Mouse (Mus musculus): ENCODE data around the gene Large1.

Large1 gene

DNA sequence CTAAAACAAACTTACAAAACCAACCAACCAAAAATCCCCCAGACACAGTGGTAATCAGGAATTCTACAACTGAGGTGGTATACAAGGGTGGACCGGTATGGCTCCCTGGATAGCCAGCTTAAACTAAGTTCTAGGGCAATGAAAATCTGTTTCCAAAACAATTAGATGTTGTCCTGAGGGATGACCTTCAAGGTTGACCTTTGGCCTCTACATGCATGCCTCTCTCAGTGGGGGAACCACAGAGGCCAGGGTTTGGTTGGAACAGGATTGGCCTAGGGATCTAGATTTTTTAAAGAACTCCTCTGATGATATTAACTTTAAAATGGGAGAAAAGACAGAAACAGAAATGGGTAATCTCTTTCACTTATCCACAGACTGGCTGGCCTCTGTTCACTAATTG, 335.1 kb downstream of the Large1 start:
- peak; percentile 68 for DNase-seq (ENCODE audit: low read depth, low spot score)

DNA sequence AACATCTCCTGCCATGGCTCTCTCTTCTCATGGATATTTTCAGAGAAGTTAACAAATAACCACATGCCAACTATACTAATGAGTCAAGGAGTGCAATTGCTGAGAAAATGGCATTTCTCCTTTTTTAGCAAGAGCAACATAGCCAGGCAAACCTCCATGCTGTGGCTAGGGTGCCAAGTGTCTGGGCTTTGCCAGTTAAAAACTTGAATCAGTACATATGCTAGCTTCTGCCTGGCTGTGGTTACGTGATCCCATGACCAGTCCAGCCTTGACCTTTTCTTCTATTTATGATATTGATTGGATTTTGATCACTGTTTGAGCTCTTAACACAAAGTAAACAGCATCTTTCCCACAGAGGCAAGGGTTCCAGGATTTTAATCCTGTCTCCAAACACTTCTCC, 335.7 kb downstream of the Large1 start:
- DNase-seq (ENCODE audit: low read depth, low spot score), result no peak

DNA sequence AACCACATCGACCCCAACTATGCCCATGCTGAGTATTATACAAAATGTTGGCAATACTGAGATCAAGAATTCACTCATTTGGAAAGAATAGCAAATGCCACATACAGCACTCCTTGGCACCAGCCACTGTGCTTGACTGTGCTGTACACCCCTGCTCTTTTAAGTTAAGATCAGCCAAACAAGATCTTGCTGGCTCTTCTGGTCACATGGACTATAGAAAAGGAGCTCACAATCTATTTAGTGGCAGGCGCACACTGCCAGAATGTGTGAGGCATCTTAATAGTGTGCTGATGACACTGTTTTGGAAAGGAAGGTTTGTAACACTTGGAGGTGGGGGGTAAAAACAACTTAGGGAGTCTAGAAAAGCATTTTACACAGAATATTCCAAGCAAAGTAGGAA, 337.0 kb downstream of the Large1 start:
- DNase-seq (ENCODE audit: low read depth, low spot score), result no peak

DNA sequence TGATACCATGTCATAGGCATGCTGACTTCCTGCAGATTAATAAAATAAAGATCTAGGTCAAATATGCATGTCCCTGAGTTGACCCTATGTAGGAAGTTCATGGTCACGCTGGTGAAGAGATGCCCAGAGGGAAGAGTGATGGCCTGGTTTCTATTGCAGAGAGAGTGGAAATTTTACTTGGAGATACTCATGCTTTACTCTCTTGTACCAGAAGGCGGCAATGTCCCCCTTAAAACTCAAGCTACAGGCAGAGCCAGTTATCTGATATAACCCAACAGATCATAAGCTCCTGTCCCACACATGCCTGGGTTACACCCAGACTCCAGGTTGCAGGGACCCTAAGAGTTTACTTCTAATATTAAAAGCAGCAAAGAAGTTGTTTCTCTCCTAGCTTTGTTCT, 345.9 kb downstream of the Large1 start:
- no peak for DNase-seq (ENCODE audit: low read depth, low spot score)

DNA sequence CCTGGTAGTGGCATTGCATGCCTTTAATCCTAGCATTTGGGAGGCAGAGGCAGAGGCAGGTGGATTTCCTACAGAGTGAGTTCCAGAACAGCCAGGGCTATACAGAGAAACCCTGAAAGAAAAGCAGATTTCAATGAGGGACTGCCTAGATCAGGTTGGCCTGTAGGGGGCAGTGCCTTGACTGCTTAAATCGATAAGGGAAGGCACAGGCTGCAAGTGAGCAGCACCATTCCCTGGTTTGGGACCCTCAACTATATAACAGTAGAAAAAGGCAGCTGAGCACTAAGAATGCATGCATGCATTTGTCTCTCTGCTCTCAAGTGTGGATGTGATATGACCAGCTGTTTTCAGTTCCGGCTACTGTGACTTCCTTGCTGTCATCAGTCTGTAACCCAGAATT, 349.5 kb downstream of the Large1 start:
- DNase-seq (ENCODE audit: low read depth, low spot score), result peak; percentile 53

DNA sequence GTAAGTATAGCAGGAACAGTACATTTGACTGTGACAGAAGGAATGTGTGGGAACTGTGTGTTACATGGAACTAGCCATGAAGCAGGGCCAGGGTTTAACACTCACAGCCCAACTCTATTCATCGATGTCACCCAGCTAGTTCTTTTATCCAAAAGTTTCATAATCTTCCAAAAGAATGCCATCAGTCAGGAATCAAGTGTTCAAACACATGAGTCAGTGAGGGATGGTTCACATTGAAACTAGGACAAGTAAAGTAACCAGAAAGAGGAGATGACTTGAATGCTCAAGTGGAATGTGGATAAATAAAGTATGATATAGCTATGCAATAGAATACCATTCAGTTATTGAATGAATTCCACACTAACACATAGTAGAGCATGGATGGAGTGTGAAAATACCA, 359.5 kb downstream of the Large1 start:
- DNase-seq (ENCODE audit: low read depth, low spot score), result no peak

DNA sequence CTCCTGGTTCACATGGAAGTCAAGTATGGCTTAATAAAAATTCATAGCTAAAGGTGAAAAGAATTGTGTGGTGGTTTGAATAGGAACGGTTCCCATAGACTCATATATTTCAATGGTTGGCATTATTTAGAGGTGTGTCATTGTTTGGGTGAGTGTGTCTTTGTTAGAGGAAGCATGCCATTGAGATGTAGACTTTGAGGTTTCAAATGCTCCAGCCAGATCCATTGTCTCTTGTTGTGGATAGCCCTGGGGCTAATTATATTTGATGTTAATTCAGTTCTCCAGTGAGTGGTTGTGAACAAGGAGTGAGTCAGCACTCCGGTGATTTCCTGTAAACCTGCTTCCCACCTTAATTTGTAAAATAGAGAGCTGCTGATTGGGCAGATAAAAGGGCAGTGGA, 362.9 kb downstream of the Large1 start:
- DNase-seq (ENCODE audit: low read depth, low spot score), result peak; percentile 63

DNA sequence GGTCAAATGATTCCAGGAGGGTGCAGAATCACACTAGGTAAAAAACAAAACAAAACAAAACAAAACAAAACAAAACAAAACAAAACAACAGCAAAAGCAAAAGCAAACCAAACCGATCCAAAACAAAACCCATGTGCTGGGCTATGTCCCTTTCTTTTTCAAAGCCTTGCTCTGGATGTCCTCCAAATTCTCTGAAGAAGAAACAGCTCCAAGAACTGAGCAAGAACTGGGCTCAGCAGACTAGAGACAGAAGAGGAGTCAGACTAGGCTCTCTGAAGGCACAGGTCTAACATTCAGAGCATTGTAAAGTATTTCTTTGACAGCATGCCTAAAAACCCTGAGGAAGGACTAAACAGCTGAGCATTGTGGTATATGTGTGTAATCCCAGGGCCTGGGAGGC, 370.5 kb downstream of the Large1 start:
- no peak for DNase-seq (ENCODE audit: low read depth, low spot score)

DNA sequence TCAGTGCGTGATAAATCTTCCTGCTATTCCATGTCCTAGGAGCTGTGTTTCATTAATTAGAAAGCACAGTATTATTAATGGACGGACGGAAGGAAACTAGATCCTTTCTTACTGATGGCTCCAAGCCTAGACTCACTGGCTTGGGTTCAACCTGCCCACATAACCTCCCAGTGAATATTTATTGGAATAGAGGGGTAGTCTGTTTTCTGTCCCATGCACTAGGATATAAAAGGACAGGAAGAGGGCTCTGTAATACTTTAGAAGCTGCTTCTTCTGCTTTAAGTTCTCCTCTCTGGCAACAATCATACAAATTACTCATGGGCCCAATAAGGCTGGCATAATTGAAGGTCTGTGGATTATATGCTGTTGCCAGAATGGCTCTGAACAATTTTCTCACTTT, 398.3 kb downstream of the Large1 start:
- no peak for DNase-seq (ENCODE audit: low read depth, low spot score)

DNA sequence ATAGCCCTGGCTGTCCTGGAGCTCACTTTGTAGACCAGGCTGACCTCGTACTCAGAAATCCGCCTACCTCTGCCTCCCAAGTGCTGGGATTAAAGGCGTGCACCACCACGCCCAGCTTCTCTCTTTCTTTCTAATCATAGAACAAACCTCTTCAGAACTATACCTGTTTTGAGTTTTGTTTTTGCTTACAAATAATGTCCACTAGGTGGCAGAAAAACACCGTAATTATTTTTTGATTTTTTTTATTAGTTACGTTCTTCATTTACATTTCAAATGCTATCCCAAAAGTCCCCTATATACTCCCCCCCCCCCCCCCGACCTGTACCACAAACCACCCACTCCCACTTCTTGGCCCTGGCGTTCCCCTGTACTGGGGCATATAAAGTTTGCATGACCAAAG, 411.9 kb downstream of the Large1 start:
- peak; percentile 7 for DNase-seq (ENCODE audit: low read depth, low spot score)

DNA sequence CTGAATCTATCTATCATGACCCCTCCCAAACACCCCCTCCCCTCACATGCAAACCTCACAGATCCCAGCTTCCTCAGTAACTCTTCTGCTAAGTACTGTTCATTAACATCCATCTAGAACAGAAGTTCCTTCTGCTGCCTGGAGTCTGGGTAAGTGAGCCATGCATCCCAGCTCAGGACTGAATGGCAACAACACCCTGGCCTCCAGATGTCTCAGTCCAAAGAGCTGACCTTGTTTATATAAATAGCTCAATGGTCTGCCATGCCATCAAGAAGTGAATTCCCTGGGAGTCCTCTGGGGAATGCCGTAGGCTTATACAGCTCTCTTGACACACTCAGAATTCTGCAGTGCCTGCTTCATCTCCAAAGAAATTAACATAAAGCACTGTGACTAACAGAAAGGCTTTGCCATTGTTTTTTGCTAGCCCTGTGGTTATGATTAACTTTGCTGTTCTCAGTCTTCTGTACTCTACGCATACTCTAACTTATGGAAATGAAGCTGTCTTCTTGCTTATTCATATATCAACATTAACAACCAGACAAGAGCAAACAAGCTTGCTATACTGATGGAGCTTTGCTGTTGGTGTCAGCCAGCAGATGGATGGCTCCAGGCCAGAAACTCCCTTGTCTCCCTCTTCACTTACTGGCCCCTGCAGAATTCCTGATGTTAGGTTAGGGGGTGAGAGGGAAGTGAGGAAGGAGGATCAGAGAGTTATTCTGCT, 434.0 kb downstream of the Large1 start:
- DNase-seq (ENCODE audit: low read depth, low spot score), result no peak

DNA sequence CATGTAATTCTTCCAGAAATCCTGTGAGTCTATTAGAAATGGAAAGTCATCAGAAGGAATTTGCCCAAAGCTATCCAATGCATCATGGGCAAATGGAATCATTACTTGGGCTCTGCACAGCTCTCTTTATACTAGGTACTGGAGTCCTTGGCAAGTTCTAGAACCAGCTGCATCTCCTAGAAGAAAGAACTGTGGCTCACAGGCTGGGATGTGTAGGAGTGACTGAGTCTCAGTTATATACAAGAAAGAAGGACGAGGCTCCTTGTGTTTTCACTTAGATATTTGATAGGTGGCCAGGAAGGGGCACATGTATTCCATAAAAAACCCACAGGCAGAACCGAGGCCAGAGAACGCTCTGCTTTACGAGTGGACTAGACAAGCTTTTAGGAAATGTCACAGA, 447.8 kb downstream of the Large1 start:
- DNase-seq (ENCODE audit: low read depth, low spot score), result no peak

DNA sequence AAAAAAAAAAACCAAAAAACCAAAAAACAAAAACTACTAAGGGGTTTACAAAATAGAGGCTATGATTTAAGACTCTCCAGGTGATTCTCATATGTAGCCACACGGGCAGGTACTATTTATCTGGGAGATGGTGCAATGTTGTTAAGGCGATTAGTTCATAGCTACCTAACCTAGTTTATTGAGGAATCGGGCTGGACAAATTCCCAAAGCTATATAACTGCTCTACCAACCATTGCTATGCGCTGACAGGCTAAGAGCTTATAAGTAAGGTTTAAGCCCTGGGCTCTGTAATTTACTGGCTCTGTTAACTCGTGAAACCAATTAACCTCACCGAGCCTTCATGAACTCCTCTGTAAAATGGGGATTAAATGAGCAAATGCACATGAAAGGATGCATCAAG, 451.7 kb downstream of the Large1 start:
- no peak for DNase-seq (ENCODE audit: low read depth, low spot score)

DNA sequence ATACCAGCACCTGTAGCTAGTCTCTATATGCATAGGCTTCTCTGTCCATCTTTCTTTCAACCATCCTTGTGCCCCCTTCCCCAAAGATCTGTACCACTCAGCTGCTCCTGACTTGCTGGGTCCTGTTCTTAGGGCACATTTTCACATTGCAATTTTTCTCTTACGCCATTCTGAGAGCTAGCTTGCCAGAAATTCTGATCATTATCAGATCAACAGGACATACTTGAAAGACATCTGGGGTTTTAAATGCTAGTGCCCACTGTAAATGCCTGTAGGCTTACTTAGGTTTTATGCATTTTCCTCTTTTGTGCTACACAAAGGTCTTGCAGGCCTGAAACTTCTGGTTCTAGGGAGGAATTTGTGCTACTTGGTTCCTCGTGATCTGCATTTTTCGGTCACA, 454.0 kb downstream of the Large1 start:
- DNase-seq (ENCODE audit: low read depth, low spot score), result no peak

DNA sequence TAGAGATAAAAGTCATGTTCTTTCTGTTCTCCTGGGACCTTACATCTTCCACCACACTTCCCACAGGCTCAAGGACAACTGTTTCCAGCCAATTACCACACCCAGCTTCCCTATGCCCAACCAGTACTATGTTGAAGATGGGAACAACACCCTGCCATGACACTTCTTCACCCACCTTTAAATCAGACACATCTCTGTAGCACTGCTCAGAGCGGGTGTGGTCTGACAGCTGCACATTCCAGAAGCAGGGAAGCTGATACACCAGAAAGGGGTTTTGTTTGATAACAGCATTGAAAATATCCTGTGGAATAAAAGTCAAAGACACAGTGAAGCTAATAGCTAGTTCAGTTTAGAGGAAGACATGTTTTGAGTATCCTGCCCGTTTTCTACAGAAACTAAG, 470.3 kb downstream of the Large1 start:
- peak; percentile 2 for DNase-seq (ENCODE audit: low read depth, low spot score)

DNA sequence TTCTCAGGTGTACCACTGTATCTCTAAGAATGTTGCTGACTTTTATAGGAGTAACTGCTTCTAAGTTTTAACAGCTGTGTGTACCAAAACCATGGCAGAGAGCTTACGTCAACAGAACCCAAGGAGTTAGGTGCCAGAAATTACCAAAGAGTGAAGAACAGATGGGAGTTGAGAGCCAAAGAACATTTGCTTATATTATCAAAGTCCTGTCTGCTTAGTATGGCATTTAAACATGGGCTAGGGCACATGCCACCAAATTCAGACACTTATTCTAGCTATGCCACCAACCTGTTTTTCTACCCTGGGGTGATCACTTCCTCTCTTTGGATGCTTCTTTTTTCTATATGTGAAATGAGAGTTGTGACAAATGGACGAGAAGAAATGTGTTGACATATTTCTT, 479.9 kb downstream of the Large1 start:
- no peak for DNase-seq (ENCODE audit: low read depth, low spot score)

DNA sequence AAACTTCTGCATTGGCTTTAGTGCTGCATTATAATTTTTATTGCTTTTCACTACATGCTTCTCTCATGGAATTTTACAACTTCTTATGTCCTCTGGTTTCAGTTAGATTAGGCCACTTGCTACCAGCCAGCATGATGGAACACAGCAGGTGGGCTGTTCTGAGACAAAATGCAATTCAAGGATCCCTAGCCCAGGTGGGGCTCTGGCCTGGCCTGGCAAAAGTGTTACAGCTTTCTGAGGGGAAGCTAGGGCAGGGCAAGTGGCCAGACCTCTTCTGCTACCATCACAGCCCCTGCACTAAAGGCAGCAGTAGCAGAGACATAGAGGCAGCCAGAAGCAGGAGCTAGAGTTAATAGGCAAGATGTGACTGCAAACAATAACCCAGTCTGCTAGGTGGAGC, 506.5 kb downstream of the Large1 start:
- no peak for DNase-seq (ENCODE audit: low read depth, low spot score)

DNA sequence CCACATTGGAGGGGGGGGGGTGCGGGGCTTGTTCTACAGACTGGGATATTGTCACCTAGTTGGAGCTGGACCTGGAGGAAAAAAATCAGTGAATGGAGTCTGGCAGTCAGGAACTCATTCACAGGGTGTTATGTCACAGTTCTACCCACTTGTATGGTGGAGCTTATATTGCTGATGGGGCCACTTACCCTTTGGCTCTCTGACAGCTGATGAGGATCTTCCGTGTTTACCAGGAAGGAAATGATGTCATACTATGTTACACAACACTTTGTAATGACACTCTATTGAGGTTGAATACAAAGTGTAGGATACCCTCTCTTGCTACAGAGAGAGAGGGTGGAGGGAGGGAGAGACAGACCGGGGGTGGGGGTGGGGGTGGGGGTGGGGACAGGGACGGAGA, 517.5 kb downstream of the Large1 start:
- no peak for DNase-seq (ENCODE audit: low read depth, low spot score)

DNA sequence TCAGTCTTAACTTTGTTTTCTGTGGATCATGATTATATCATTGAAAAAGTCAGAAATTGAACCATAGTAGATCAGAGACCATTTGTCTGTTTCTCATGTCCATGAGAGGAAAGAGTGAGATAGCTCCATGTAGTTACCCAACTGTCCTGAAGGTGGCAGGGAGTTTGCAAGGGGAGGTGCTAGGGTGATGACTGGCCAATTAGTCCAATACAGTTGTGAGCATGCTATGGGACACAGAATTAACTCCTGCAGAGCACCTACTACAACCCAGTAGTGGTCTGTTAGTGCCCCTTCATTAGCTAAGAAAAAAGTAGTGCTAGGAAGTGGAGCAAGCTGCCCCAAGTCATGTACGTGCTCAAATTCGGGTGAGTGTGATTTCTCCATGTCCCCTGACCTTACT, 520.2 kb downstream of the Large1 start:
- peak; percentile 9 for DNase-seq (ENCODE audit: low read depth, low spot score)

DNA sequence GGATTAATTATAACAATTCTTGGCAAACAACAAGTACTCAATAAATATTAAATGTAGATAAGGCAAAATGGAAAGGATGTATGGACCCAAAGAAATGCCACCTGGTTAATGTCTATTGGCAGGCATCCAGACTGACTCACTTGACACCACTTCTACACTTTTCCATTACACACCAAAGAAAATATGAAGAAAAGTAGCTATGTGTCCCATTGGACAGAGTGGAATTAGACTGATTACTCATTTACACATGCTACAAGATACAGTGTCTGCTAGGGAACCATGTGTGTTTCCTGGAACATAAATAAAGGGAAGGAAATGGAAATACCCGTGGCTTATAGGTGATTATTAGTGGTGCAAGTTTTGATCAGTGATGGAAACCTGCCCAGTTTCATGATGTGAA, 521.0 kb downstream of the Large1 start:
- no peak for DNase-seq (ENCODE audit: low read depth, low spot score)

DNA sequence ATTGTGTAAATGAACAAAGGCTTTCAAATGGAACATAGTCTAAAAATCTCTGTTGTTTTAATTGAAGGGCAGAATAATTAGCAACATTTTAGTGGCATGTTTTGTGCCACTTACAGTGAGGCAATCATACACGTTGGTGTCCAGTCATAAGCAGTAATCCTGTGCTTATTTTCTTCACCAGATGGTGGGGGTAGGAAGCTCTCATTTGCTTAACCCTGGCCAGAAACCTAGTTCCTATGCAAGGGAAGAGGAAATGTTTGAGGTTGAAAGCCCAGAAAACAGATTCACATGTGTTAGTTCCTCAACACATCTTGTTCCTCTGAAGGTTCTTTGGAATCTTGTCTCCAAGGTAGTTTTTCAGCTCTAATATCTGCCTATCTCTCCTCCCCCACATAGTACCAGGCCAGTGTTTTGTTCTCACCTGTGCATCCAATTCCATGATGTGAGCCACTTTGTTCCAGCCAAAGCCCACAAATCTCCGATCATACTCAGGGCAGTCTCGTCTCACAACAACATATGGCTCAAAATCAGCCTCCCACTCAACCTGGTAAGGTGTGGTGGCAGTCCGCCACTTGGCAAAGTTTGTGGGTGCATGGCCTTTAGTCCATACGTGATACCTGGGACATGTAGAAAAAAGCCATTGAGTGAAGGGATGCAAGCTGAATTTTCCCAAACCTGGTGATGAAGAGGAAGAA, 535.5 kb downstream of the Large1 start:
- DNase-seq (ENCODE audit: low read depth, low spot score), result no peak

DNA sequence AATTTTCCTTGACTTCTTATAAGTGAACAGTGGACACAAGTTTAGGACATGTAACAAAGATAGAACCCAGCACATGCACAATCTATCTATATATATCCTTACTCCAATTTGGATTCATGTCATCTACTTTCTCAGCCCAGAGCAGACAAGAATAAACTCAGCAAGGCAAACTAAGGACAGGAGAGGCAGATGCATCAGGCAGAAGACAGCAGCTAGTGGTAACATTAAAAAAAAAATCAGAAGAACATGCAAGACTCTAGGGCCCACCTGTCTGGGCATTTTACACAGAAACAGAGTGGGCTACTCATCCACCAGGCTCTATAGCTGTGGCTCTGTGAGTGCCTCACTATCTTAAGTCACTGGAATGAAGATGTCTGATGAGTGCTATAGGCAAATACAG, 536.7 kb downstream of the Large1 start:
- no peak for DNase-seq (ENCODE audit: low read depth, low spot score)

DNA sequence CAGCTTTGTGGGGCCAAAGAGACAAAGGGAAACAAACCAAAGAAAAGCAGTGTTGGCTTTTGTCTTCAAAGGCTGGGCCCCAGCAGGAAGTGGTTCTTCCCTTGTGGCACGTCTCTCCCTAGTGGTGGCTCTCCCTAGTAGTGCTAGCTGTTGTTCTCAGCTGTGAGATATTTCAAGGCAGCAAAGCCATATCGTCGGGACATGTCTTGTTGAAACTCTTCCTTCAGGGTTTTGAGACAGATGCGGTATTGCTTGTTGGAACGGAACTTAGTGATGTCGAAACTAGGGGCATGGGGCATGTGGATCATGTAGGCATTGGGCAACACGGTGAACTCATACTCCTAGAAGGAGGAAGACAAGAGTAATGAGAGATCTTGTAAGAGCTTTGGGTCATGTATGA, 537.7 kb downstream of the Large1 start:
- no peak for DNase-seq (ENCODE audit: low read depth, low spot score)

DNA sequence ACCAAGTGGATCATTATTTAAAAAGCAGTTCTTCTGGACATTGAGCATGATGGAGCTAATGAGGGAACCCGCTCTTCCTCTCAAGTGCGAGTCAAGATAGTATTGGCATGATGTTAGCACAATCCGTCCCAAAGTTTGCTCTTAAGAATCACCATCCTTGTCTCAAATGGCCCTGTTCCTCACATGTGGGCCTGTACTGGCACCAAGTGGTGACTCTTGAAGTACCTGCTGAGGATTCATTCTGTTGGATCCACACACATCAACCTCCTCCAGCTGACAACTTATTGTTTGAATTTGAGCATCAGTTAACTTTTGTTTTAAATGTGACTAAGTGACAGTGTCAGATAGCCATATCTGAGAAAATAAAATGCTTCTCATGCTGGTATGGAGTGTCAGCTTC, 540.6 kb downstream of the Large1 start:
- DNase-seq (ENCODE audit: low read depth, low spot score), result no peak
